Mouse (Mus musculus) neutrophil, adult 5-6 weeks (primary cell): ENCODE results near the gene Tbc1d14. TPM values are rescaled to one million over a fixed set of nuclear protein-coding genes. Genes with fewer than 3 reads are reported as not detected.

Experiments used
- ATAC-seq: fragments of 151-379, 151-347 bp; 2 replicates; pipeline ENCODE4 v1.8.0; 2017; ENCODE audit warnings: mild to moderate bottlenecking, moderate TSS enrichment; ENCODE audit not compliant: insufficient number of reproducible peaks, poor library complexity, low FRiP score, severe bottlenecking; ENCODE audit errors: extremely low read depth
- total RNA-seq: library from RNA; stranded (forward); fragments of 200-1000 nt; gene quantifications from 2 replicates; pipeline ENCODE4 v1.2.3, GENCODE M21; 2017

The Tbc1d14 gene
- total RNA-seq, 1 experiment from 2014 or later = 141 TPM

DNA sequence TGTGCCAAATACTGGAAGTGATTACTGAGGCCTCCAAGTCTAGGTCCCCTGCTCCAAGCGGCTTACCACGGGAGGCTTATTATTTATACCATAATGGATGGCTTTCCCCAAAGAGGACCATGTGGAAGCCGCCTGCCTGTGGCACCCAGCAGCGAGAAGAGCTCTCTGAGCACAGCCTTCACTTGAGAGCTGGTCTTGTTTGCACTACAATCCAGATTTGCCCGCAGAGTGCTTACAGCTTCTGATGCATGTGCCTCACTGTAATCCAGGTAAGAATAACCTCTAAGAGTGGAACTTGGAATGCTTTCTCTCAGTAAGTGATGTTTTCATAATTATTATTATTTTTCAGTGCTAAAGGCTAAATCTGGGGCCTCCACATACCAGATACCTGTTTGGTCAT is 34.0 kb downstream of the Tbc1d14 start:
- no peak for ATAC-seq

DNA sequence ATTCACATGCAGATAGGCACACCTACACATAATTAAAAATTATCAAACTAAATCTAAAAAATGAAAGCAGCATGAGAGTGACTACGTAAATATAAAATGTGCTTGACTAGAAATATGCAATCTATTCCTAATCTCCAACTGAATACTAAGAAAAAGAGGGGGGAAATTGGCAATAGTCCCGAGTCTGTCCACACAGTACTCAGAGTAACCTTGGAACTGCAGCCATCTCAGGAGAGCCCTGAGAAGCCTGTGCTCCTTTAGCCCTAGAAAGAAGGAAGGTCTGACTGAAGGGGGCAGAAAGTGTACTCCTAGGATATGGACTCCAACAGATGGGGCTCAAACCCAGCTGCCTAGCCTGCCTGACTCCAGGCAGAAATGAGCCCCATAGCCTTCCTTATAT is 34.5 kb downstream of the Tbc1d14 start:
- no peak for ATAC-seq

DNA sequence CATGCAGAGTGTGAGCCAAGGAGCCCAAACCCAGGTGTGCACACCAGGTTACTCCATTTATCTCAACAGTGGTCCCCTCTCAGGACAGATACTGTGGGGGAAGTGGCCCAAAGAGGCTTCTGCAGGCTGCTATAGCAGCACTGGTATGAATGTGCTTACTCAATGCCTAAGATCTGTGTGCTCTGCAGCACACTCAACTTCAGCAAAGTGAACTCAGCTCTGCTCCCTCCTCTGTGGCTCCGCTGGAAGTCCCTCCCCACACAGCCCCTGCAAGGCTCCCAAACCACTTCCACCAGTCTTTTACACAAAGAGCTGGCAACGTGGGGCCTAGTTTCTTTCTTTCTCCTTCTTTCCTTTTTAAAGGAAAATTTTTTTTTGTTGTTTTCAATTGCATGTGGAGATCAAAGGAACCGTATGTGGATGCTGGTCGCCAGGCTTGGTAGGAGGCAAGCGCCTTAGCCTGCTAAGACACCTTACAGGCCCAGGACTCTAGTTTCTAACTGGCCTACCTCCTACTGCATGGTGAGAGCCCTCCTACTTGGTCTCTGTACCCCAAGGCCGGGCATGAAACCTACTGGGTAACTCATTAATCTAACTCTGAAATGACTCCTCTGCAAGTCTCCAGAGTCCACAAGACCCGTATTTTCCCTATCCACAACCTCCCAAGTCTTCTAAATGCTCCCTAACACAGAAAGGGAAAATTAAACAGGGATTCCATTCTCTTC is 35.3 kb downstream of the Tbc1d14 start:
- ATAC-seq = no peak

DNA sequence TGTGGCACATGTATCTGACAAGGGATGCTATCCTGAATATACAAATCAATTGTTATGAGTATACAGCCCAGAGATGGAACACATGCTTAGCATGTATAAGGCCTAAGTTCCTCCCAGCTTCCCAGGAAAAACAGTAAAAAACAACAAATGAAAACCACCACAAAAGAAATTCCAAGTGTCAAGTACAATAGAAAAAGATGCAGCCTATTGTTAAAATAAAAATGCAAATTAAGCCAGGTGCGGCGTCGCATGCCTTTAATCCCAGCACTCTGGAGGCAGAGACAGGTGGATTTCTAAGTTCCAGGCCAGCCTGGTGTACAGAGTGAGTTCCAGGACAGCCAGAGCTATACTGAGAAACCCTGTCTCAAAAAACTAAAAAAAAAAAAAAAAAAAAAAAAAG is 36.2 kb downstream of the Tbc1d14 start:
- ATAC-seq = no peak

DNA sequence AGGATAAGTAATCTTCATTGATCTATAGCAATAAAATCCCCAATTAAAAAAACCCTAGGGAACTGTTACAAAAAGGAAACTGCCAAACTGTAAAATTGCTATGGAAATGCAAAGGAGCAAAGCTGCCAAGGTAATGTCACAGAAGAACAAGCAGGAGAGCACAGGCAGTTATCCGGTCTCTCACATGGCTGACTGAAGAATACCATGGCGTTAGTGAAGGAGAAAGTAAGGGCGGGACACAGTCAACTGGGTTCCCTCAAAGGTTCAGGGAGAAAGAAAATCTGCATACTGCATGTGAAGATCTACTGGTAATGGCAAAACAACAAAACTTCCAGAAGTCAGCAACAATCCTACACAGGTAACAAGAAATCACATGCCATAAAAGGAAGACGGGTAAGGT is 36.8 kb downstream of the Tbc1d14 start:
- no peak for ATAC-seq

DNA sequence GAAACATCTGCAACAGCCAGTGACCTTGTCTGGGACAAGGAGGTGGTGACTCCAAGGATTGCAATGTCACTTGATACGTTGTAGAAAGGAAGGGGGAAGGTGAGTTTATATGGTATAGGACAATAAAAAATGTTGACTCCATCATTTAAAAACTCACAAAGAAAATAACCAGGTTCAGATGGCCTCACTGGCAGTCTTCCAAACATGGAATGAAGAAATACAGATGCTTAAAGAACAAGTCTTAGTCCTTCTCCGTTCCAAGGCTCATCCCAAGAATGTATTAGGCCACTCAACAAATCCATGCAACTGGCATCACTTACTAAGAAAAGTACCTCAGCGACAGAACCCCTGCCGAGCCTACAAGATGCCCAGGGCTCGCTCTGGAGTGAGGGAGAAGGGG is 38.6 kb downstream of the Tbc1d14 start:
- no peak for ATAC-seq

DNA sequence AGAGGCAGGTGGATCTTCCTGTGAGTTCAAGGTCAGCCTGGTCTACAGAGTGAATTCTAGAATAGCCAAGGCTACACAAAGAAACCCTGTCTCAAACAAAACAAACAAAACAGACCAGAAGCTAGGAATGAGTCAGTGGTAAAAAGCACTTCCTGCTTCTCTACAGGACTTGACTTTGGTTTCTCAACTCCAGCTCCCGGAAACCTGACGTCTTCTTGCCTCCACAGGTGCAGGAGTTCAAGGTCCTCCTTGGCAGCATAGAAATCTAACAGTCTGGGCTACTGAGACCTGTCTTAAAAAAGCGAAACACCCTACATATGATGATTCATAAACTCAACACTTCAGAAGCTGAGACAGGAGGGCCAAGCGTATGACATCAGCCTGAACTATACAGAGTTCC is 39.2 kb downstream of the Tbc1d14 start:
- ATAC-seq = peak; percentile 52; the same call in 1 of the 2 replicates

DNA sequence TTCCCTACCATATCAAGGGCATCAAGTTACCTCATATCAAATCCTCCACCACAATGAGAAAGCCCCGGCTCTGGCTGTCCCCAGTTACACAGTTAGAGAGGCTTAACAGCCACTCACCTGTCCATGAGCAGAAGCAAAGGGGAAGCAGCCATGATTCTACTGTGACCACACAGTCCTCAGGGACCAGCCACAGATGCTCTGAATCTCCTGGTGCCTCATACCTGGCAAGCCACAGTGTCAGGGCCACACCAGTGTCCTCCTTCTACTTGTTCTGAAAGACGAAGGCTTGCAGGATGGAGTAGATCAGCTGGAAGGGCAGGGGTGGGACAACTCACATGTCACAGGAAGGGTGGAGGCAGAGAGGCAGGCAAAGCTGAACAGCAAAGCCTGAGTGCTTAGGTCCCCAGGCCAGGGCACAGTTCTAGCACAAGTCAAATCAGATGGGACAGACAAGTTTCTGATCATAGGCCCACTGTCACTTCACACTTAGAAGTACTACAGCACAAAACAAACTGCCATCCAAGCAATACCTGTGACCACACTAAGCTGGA is 39.9 kb downstream of the Tbc1d14 start:
- ATAC-seq = peak; percentile 48; the same call in 1 of the 2 replicates

DNA sequence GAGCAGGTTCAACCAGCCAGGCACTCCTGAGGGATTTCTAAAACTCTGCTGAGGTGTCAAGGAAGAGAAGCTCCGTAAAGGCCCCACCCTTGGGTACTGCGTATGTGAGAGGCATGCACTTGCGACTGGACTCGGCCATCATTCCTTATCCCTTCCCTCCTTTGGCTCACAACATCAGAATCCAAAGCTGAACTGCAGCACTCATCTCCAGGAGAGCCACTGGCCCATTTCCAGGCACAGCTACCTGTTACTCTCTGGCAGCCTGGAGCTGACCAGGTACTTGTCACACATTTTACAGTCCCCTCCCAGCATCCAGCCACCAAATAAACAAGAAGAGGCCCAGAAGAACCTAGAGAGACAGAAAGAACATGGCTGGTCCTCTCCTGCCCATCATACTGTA is 40.7 kb downstream of the Tbc1d14 start:
- ATAC-seq = no peak

DNA sequence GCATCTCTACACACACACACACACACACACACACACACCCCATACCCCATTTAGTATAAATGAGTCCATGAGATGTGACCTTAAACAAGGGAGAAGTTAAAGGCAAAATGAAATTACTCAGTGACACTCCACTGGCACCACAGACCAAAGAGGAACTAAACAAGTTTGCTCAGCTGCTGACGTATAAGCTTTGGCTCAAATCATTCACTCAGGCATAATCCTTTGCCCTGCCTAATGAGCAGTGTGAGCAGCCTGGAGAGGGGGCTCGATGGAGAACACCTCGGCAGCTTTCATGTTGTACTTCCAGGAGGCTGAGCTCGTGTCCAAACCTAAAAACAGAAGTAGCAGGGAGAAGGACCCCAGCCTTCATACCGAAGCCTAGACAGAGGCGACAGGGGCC is 43.8 kb downstream of the Tbc1d14 start:
- ATAC-seq = peak; percentile 42; the same call in 1 of the 2 replicates

DNA sequence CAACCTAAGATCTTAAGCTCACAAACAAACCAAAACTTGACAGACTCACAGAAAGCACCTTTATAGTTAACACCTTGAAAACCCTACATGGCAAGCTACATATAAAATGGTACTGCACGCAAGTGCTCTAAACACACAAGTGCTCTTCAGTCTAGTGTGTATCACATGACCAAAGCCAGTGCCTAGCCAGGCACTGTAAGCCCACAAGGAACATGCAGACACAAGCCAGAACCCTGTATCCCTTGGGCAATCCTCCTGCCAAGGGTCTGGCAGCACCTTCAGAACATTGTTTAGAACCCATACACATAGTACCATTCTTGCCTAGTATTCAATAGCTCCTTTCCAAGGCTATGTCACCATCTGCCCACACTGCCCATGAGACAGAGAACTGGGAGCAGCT is 48.3 kb downstream of the Tbc1d14 start:
- no peak for ATAC-seq

DNA sequence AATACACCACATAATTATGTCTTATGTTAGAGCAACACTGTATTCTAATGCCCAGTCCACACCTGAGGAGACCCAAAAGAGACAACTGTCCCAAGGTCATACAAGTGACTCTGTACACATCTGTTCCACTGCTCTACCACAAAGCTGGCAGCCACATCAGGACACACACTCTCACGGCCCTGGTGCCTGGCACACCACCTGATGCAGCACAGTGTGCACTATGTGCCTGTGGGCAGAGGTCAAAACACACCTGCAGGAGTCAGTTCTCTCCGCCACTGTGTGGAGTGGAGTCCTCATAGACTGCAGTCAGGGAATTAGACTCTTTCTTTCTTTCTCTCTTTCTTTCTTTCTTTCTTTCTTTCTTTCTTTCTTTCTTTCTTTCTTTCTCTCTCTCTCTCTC is 52.1 kb downstream of the Tbc1d14 start:
- no peak for ATAC-seq

DNA sequence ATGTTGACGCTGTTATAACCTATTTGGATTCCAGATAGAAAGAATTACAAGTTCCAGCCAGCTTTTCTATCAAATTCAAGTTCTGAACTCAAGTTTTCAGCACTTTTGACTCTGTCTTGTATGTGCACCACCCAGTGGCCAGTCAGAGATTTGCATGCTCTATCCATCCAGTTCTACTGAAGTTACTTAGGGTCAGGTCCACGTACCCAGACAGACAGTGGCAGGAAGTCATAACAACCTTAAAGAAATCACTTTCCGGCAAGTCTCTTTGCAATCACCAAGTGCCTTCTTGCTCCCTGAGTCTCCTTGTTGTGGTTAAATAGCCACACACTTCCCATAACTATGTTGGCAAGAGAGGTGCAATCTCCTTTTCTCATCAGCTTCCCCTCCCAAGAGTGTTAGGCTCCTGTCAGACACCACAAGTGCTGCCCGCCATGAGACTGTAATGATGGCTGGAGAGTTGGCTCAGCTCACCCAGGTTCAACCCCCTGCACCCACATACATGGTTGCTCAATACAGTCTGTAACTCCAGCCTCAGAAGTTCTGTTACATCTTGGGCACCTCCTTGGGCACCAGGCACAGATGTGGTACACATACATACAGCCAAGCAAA is 54.4 kb downstream of the Tbc1d14 start:
- ATAC-seq = peak; percentile 85

DNA sequence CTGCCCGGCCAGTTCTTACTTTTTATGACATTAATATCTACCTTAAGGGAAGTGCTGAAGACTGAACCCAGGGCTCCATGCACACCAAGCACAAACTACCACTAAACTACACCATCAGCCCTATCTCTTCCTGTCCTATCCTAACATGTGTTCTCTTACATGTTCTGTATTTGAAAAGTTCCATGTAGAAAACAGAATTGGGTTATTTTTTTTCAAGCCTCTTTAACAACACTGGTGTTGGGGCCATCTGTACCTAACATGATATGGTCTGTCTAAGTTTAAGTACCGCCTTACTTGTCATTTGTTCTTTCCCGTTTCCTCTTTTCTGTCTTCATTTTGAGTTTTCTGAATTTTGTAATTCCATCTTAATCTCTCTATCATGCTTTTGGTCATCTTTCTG is 56.7 kb downstream of the Tbc1d14 start:
- ATAC-seq = no peak

DNA sequence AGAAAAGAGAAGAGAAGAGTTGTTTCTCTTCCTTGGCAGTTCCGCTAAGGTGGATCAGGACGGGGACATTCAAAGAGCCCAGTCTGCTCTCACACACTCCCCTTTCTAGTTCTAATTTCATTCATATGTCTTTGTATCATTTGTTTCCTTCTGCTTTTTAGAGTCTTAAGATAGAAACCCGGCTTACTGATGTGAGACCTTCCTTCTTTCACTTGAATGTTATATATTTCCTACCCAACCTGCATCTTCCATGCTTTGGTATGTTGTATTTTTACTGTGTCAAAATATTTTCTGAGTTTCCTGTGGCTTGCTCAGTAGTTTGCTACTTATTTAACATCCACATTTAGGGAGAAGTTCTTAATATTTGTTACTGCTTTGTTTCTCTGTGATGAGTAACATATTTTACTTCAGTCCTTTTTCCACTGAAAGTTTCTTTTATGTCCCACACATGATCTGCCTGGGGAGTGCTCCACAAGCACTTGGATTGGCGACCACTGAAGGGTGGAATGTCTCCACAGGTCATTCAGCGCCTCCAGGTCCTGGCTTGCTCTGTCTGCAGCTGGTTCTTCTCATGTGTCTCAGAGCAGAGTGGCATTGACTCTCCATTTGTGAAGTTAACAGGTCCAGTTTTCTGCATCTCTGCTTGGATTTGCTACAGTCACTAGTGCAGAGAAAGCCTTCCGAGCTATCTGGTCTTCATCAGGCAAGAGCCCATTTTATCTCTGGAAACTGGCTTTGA is 57.5 kb downstream of the Tbc1d14 start:
- ATAC-seq = peak; percentile 22; the same call in 1 of the 2 replicates

DNA sequence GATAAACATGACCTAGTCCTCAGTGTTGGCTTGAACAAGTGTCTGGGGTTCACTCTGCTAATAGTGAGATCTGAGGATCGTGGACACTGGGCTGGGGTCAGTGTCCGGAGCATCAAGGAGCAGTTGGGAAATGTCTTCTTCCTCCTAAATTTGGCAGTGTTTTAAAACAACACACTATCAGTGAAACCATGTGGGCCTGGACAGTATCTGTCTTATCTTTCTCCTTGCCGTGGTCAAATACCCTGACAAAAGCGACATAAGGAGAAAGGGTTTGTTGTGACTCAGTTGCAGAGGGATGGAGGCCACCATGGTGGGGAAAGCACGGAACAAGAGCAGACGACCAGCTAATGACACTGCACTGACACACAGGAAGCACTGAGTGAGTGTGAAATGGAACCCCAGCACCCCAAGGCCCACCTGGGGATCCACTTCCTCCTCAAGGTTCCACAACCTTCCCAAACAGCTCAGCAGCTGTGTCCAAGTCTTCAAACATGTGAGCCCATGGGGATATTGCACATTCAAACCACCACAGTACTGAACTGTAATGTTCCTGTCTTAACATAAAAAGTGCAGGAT is 58.5 kb downstream of the Tbc1d14 start:
- ATAC-seq = no peak

DNA sequence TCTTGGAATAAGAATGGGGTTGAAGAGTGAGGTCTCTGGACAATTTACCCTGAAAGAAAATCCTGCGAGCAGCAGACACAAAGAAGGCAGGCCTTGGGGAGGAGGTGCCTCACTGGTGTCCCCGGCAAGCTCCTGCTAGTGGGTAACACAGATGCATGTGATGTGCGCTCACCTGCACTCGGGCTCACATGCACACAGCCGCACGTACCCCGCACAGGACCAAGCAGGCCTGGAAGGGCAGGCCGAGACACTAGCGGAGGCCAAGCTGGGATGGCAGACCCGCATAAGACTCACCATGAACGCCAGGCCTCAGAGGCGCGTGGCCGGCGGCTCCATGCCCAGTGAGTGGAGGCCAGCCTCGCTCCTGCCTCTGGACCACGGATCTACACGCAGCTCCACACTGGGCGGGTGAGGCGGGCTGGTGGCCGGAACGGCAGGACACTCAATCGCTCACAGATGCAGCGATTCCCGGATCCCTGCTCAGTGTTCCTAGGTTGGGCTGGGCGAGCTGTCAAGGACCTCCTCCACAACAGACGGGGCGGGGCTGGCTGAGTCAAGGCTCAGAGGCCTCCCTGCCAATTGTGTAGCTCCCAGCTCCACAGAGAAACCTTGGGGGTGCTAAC is 62.8 kb downstream of the Tbc1d14 start:
- ATAC-seq = peak; percentile 35; the same call in 1 of the 2 replicates

DNA sequence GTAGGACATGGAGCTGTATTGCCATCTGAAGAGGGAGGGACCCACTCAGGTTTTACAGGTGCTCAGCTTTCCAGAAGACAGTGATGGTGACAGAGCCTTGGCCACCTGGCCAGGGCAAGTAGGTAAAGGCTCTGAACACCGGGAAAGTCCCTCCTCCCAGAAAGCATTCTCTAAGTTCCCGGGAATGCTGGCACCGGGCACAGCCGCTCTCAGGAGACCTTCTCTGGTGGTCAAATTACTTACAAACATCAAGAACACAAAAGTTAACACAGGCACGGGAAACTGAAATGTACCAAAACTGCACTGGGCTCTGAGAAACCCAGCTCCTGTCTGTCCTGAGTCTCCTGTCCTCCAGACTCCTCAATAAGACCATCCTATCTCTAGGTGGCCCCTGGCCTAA is 63.4 kb downstream of the Tbc1d14 start:
- no peak for ATAC-seq

DNA sequence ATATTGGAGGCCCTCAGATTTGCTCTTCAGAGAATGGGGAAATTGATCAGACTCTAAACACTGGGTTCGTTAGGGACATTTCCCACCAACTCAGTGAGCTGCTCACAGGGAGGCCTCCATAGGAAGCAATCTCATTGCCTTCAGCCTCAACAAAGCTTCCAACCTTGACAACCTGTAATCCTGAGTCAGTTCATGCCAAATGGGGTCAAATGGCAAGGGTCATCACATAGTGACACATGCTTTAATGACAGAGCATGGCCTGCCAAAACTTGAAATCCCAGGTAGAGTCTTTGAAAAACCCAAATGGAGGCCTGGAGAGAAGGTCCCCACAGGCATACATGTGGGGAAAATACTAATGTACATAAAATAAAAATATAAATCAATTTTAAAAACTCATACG is 66.2 kb downstream of the Tbc1d14 start:
- no peak for ATAC-seq
